Mouse (Mus musculus): ENCODE measurements around the gene Cyb5d1.

Cyb5d1 gene

GRCm38 (mm10) chr11:69415668-69416451 lies 20.4 kb upstream of the Cyb5d1 start:
- DNase-seq (ENCODE audit: low spot score in 2 of 2) = no peak

- DNase-seq (ENCODE audit: low spot score in 2 of 2) = no peak
Measured at GRCm38 (mm10) chr11:69415327-69415667, 19.9 kb upstream of the Cyb5d1 start.

GRCm38 (mm10) chr11:69414421-69415326 lies 19.2 kb upstream of the Cyb5d1 start:
- DNase-seq (ENCODE audit: low spot score in 2 of 2) = no peak

GRCm38 (mm10) chr11:69413221-69414181 lies 18.1 kb upstream of the Cyb5d1 start, which contains the start of gene Kdm6b:
Kdm6b (minus strand) TSS chr11:69413675.
- no peak for DNase-seq (ENCODE audit: low spot score in 2 of 2)

GRCm38 (mm10) chr11:69412548-69412947 lies 17.1 kb upstream of the Cyb5d1 start:
- peak in 1 of 2 experiments; percentile 52 for DNase-seq (ENCODE audit: low spot score in 2 of 2)

- peak; percentile 49 to 61 for DNase-seq (ENCODE audit: low spot score in 2 of 2)
Measured at GRCm38 (mm10) chr11:69411538-69412203, 16.2 kb upstream of the Cyb5d1 start.

- DNase-seq (ENCODE audit: low spot score in 2 of 2) = peak; percentile 91
Measured at GRCm38 (mm10) chr11:69411073-69411535, 15.7 kb upstream of the Cyb5d1 start.

- peak; percentile 61 to 70 for DNase-seq (ENCODE audit: low spot score in 2 of 2)
Measured at GRCm38 (mm10) chr11:69410310-69411072, 15.1 kb upstream of the Cyb5d1 start.

- DNase-seq (ENCODE audit: low spot score in 2 of 2) = no peak
Measured at GRCm38 (mm10) chr11:69410045-69410309, 14.5 kb upstream of the Cyb5d1 start.

- peak; percentile 75 for DNase-seq (ENCODE audit: low spot score in 2 of 2)
Measured at GRCm38 (mm10) chr11:69409378-69410044, 14.1 kb upstream of the Cyb5d1 start.

- peak; percentile 77 to 90 for DNase-seq (ENCODE audit: low spot score in 2 of 2)
Measured at GRCm38 (mm10) chr11:69408541-69409377, 13.3 kb upstream of the Cyb5d1 start.

- no peak for DNase-seq (ENCODE audit: low spot score in 2 of 2)
Measured at GRCm38 (mm10) chr11:69407724-69408004, 12.2 kb upstream of the Cyb5d1 start.

- no peak for DNase-seq (ENCODE audit: low spot score in 2 of 2)
Measured at GRCm38 (mm10) chr11:69406867-69407723, 11.7 kb upstream of the Cyb5d1 start.

GRCm38 (mm10) chr11:69406282-69406681 lies 10.9 kb upstream of the Cyb5d1 start:
- no peak for DNase-seq (ENCODE audit: low spot score in 2 of 2)

- no peak for DNase-seq (ENCODE audit: low spot score in 2 of 2)
Measured at GRCm38 (mm10) chr11:69405397-69406200, 10.2 kb upstream of the Cyb5d1 start.

- DNase-seq (ENCODE audit: low spot score in 2 of 2) = no peak
Measured at GRCm38 (mm10) chr11:69404595-69405396, 9.4 kb upstream of the Cyb5d1 start.

Data from right cerebral cortex, postnatal 36 days (tissue).